Mouse (Mus musculus): ENCODE data around the gene Olfr1002. TPM values are rescaled to one million over a fixed set of nuclear protein-coding genes. Genes with fewer than 3 reads are reported as not detected.
"Not testable (repeated sequence)": the region's sequence is repeated elsewhere in the genome, so short reads cannot be mapped to it uniquely, and the experiment has no call there.

Olfr1002 gene
- polyA plus RNA-seq (2015; fragmentation: Nextera tagmentation; extraction: Ambion mirVana), result 0.11 TPM in 1 of 2 replicates, not detected in the other

- Histone ChIP-seq H3K27me3 (no peaks in the 10 kb centered on the region), H3K27ac (replicated peaks) (no peak within 1 kb of the TSS)
Observed at GRCm38 (mm10) chr2:85650604-85651003, at the start of gene Olfr1002. Gene Olfr1002, minus strand, starts transcription at chr2:85650704.

GRCm38 (mm10) chr2:85689131-85689530 is 38.6 kb upstream of the Olfr1002 start, which contains the start of gene Olfr1008:
Gene Olfr1008, plus strand, starts transcription at chr2:85689431.
- Histone ChIP-seq H3K9ac (no peak within 1 kb of the TSS), H3K9me3 (replicated peaks) (no peaks in the 10 kb centered on the region)
- ATAC-seq (ENCODE audit: insufficient number of reproducible peaks, low FRiP score, low TSS enrichment, low read depth), result no peak

More at GRCm38 (mm10) chr2:85650604-85651003, at the start of gene Olfr1002:
- H3K9me3 ChIP-seq (replicated peaks), result no peaks in the 10 kb centered on the region
- no peak for ATAC-seq (ENCODE audit: insufficient number of reproducible peaks, low FRiP score, low TSS enrichment, low read depth)
- H3K4me1 ChIP-seq, result no peaks in the 10 kb centered on the region
- 90% methylated on average over 1 of the region's 1 CpGs for WGBS
- H3K9ac ChIP-seq, result no peak within 1 kb of the TSS
- no peak within 1 kb of the TSS for H3K4me3 ChIP-seq (replicated peaks)
- H3K4me2 ChIP-seq (replicated peaks), result no peak within 1 kb of the TSS
- no peaks in the 10 kb centered on the region for H3K36me3 ChIP-seq

GRCm38 (mm10) chr2:85678667-85679066 is 28.2 kb upstream of the Olfr1002 start, which contains the start of gene Olfr1006:
Gene Olfr1006, minus strand, starts transcription at chr2:85678767.
- no peak within 1 kb of the TSS for H3K9ac ChIP-seq
- H3K4me3 ChIP-seq (replicated peaks), result no peak within 1 kb of the TSS
- no peak for ATAC-seq (ENCODE audit: insufficient number of reproducible peaks, low FRiP score, low TSS enrichment, low read depth)
- no peaks in the 10 kb centered on the region for H3K36me3 ChIP-seq
- no peak within 1 kb of the TSS for H3K4me2 ChIP-seq (replicated peaks)
- no peak within 1 kb of the TSS for H3K27ac ChIP-seq (replicated peaks)
- no peaks in the 10 kb centered on the region for H3K4me1 ChIP-seq
- H3K9me3 ChIP-seq (replicated peaks), result no peaks in the 10 kb centered on the region
- no peaks in the 10 kb centered on the region for H3K27me3 ChIP-seq

More at GRCm38 (mm10) chr2:85689131-85689530, 38.6 kb upstream of the Olfr1002 start, which contains the start of gene Olfr1008:
- H3K27ac ChIP-seq (replicated peaks), result no peak within 1 kb of the TSS
- no peaks in the 10 kb centered on the region for H3K27me3 ChIP-seq
- H3K4me1 ChIP-seq, result no peaks in the 10 kb centered on the region
- H3K36me3 ChIP-seq, result no peaks in the 10 kb centered on the region
- no peak within 1 kb of the TSS for H3K4me3 ChIP-seq (replicated peaks)
- no peak within 1 kb of the TSS for H3K4me2 ChIP-seq (replicated peaks)

- H3K27ac ChIP-seq (replicated peaks); H3K9ac ChIP-seq; H3K9me3 ChIP-seq (replicated peaks); H3K4me2 ChIP-seq (replicated peaks); H3K4me1 ChIP-seq; H3K4me3 ChIP-seq (replicated peaks); H3K27me3 ChIP-seq; H3K36me3 ChIP-seq; ATAC-seq (ENCODE audit: insufficient number of reproducible peaks, low FRiP score, low TSS enrichment, low read depth): not testable (repeated sequence)
Observed at GRCm38 (mm10) chr2:85664355-85664754, 13.9 kb upstream of the Olfr1002 start, which contains the start of gene Olfr154. Gene Olfr154, minus strand, starts transcription at chr2:85664455.

GRCm38 (mm10) chr2:85611803-85612202 is 38.7 kb downstream of the Olfr1002 start, which contains the start of gene Olfr1000:
Gene Olfr1000, minus strand, starts transcription at chr2:85611903.
- Histone ChIP-seq H3K4me3 (replicated peaks) (no peak within 1 kb of the TSS), H3K4me1 (no peaks in the 10 kb centered on the region), H3K9me3 (replicated peaks) (no peaks in the 10 kb centered on the region), H3K4me2 (replicated peaks) (no peak within 1 kb of the TSS), H3K9ac (no peak within 1 kb of the TSS), H3K27ac (replicated peaks) (no peak within 1 kb of the TSS), H3K36me3 (no peaks in the 10 kb centered on the region), H3K27me3 (no peaks in the 10 kb centered on the region)
- 68% methylated on average over 1 of the region's 1 CpGs for WGBS
- ATAC-seq (ENCODE audit: insufficient number of reproducible peaks, low FRiP score, low TSS enrichment, low read depth), result no peak

Other genes starting within 250 kb of the Olfr1002 start
- 0.09 TPM in 1 of 2 replicates, not detected in the other for gene Olfr992, start 241.2 kb downstream of the Olfr1002 start, polyA plus RNA-seq (2015; fragmentation: Nextera tagmentation; extraction: Ambion mirVana)
- not detected in 2 replicates for gene Olfr993, start 235.8 kb downstream of the Olfr1002 start, polyA plus RNA-seq (2015; fragmentation: Nextera tagmentation; extraction: Ambion mirVana)
- gene Olfr994, start 214.3 kb downstream of the Olfr1002 start, polyA plus RNA-seq (2015; fragmentation: Nextera tagmentation; extraction: Ambion mirVana), result 0.35 TPM in 1 of 2 replicates, not detected in the other
- not detected in 2 replicates for gene Olfr995, start 207.1 kb downstream of the Olfr1002 start, polyA plus RNA-seq (2015; fragmentation: Nextera tagmentation; extraction: Ambion mirVana)
- 10.8 and 11.9 TPM in 2 replicates for gene 4833423E24Rik, start 131.7 kb downstream of the Olfr1002 start, polyA plus RNA-seq (2015; fragmentation: Nextera tagmentation; extraction: Ambion mirVana)
- not detected in 2 replicates for gene Olfr996, start 71.5 kb downstream of the Olfr1002 start, polyA plus RNA-seq (2015; fragmentation: Nextera tagmentation; extraction: Ambion mirVana)
- not detected in 2 replicates for gene Olfr998, start 61.8 kb downstream of the Olfr1002 start, polyA plus RNA-seq (2015; fragmentation: Nextera tagmentation; extraction: Ambion mirVana)
- not detected in 2 replicates for gene Olfr1000, start 38.8 kb downstream of the Olfr1002 start, polyA plus RNA-seq (2015; fragmentation: Nextera tagmentation; extraction: Ambion mirVana)
- gene Olfr154, start 13.8 kb upstream of the Olfr1002 start, polyA plus RNA-seq (2015; fragmentation: Nextera tagmentation; extraction: Ambion mirVana), result not detected in 2 replicates
- gene Olfr1006, start 28.1 kb upstream of the Olfr1002 start, polyA plus RNA-seq (2015; fragmentation: Nextera tagmentation; extraction: Ambion mirVana), result 0.13 TPM in 1 of 2 replicates, not detected in the other
- gene Olfr1008, start 38.7 kb upstream of the Olfr1002 start, polyA plus RNA-seq (2015; fragmentation: Nextera tagmentation; extraction: Ambion mirVana), result not detected in 2 replicates
- gene Olfr1009, start 64.7 kb upstream of the Olfr1002 start, polyA plus RNA-seq (2015; fragmentation: Nextera tagmentation; extraction: Ambion mirVana), result not detected in 2 replicates
- gene Olfr1012, start 112.1 kb upstream of the Olfr1002 start, polyA plus RNA-seq (2015; fragmentation: Nextera tagmentation; extraction: Ambion mirVana), result 0.25 TPM in 1 of 2 replicates, not detected in the other
- gene Olfr1013, start 116.4 kb upstream of the Olfr1002 start, polyA plus RNA-seq (2015; fragmentation: Nextera tagmentation; extraction: Ambion mirVana), result 0.12 TPM in 1 of 2 replicates, not detected in the other
- gene Olfr1014, start 122.0 kb upstream of the Olfr1002 start, polyA plus RNA-seq (2015; fragmentation: Nextera tagmentation; extraction: Ambion mirVana), result not detected in 2 replicates
- 0.07 and 0.47 TPM in 2 replicates for gene Olfr1015, start 131.3 kb upstream of the Olfr1002 start, polyA plus RNA-seq (2015; fragmentation: Nextera tagmentation; extraction: Ambion mirVana)
- 0.23 TPM in 1 of 2 replicates, not detected in the other for gene Olfr1016, start 151.8 kb upstream of the Olfr1002 start, polyA plus RNA-seq (2015; fragmentation: Nextera tagmentation; extraction: Ambion mirVana)
- gene Olfr1018, start 167.8 kb upstream of the Olfr1002 start, polyA plus RNA-seq (2015; fragmentation: Nextera tagmentation; extraction: Ambion mirVana), result not detected in 2 replicates
- not detected in 2 replicates for gene Olfr1019, start 194.8 kb upstream of the Olfr1002 start, polyA plus RNA-seq (2015; fragmentation: Nextera tagmentation; extraction: Ambion mirVana)
- gene Olfr1020, start 196.3 kb upstream of the Olfr1002 start, polyA plus RNA-seq (2015; fragmentation: Nextera tagmentation; extraction: Ambion mirVana), result not detected in 2 replicates
- gene Olfr1022, start 217.9 kb upstream of the Olfr1002 start, polyA plus RNA-seq (2015; fragmentation: Nextera tagmentation; extraction: Ambion mirVana), result not detected in 2 replicates
- not detected in 2 replicates for gene Olfr1023, start 234.9 kb upstream of the Olfr1002 start, polyA plus RNA-seq (2015; fragmentation: Nextera tagmentation; extraction: Ambion mirVana)

All from embryonic facial prominence, embryonic 15.5 days (tissue).